25 mouse cellular contexts compared by ENCODE assay signal in genomic region chr7:19376019-19376418, GRCm38 (mm10). TPM values are rescaled to one million over a fixed set of nuclear protein-coding genes. Genes with fewer than 3 reads are reported as not detected.
"Had no signal": no experiment of that assay in that cellular context is flagged by ENCODE, and none has a peak within 500 bp of the region (broad histone marks: within the 10 kb centered on the region; RNA-seq: fewer than 3 reads in every experiment).

No protein-coding gene starts in this region.

- ATAC-seq: inflammation-experienced regulatory T-cells, adult 6 months; intestine, embryonic 16.5 days had no signal

- H3K4me1 ChIP-seq: limb, embryonic 10.5 days; limb, embryonic 13.5 days; lung, embryonic 15.5 days; midbrain, embryonic 12.5 days; midbrain, embryonic 15.5 days; neural tube, embryonic 13.5 days had no signal

- H3K4me3 ChIP-seq: layer of hippocampus, adult 2 months; limb, embryonic 10.5 days; limb, embryonic 13.5 days; lung, embryonic 15.5 days; midbrain, embryonic 12.5 days; midbrain, embryonic 15.5 days; myocyte; neural tube, embryonic 13.5 days had no signal

- H3K4me2 ChIP-seq: limb, embryonic 13.5 days; lung, embryonic 15.5 days; midbrain, embryonic 12.5 days; midbrain, embryonic 15.5 days; neural tube, embryonic 13.5 days had no signal

- H3K9ac ChIP-seq: limb, embryonic 13.5 days; lung, embryonic 15.5 days; midbrain, embryonic 12.5 days; midbrain, embryonic 15.5 days; neural tube, embryonic 13.5 days had no signal

- DNase-seq: kidney, adult 18-20 months; kidney, adult 9 months; kidney, postnatal 14 days; layer of hippocampus, adult 9-11 months; lung, adult 18-20 months; lung, postnatal 4 days; retina, postnatal 1 day; thymus, adult 2 months; thymus, postnatal 14 days had no signal

- H3K9me3 ChIP-seq: limb, embryonic 10.5 days; limb, embryonic 13.5 days; lung, embryonic 15.5 days; midbrain, embryonic 12.5 days; midbrain, embryonic 15.5 days; neural tube, embryonic 13.5 days had no signal

- H3K27ac ChIP-seq: layer of hippocampus, adult 2 months; limb, embryonic 10.5 days; limb, embryonic 13.5 days; lung, embryonic 15.5 days; midbrain, embryonic 12.5 days; midbrain, embryonic 15.5 days; neural tube, embryonic 13.5 days had no signal

- H3K27me3 ChIP-seq: limb, embryonic 13.5 days; lung, embryonic 15.5 days; midbrain, embryonic 12.5 days; midbrain, embryonic 15.5 days; neural tube, embryonic 13.5 days had no signal

- H3K36me3 ChIP-seq: lung, embryonic 15.5 days; midbrain, embryonic 15.5 days; neural tube, embryonic 13.5 days had no signal

RNA-seq across cellular contexts. Expression of gene Ppp1r13l, which starts 16.5 kb away (rescaled TPM):
- total RNA-seq: monocyte, adult 5-6 weeks had no signal
- polyA plus RNA-seq: inflammation-experienced regulatory T-cells, adult 6 months had no signal

RNA-seq across cellular contexts. Expression of gene Klc3, which starts 27.9 kb away (rescaled TPM):
- total RNA-seq: megakaryocyte progenitor cell, adult 5-6 weeks; megakaryocyte-erythroid progenitor cell, adult 5-6 weeks; monocyte, adult 5-6 weeks had no signal

RNA-seq across cellular contexts. Expression of gene Ckm, which starts 28.6 kb away (rescaled TPM):
- total RNA-seq: layer of hippocampus, adult 2 months; layer of hippocampus, postnatal 25 days; left cerebral cortex, postnatal 25 days; megakaryocyte-erythroid progenitor cell, adult 5-6 weeks; monocyte, adult 5-6 weeks; neutrophil, adult 5-6 weeks had no signal
- polyA plus RNA-seq: limb, embryonic 10.5 days; midbrain, embryonic 12.5 days; midbrain, embryonic 15.5 days had no signal
